Mouse (Mus musculus) liver, adult 10 weeks (tissue): ENCODE data around the gene Gpr160. TPM values are rescaled to one million over a fixed set of nuclear protein-coding genes. Genes with fewer than 3 reads are reported as not detected.

Source experiments
- polyA plus RNA-seq: library from polyadenylated mRNA; stranded (reverse); fragments of 350-450 nt; fragmentation: Illumina TruSeq; extraction: RNeasy Lipid Tissue Mini Kit (QIAGEN cat#74804); gene quantifications from one replicate; pipeline ENCODE4 v1.2.3, GENCODE M21; 2014; ENCODE audit warnings: low read depth, low replicate concordance

Gene Gpr160
- 1.1 TPM for polyA plus RNA-seq

GRCm38 (mm10) chr3:30855604-30856458 lies at the start of gene Gpr160:
TSS of gene Gpr160 (plus strand) at chr3:30855950.

Other genes starting within 250 kb of the Gpr160 start
- not detected for gene Lrriq4, start 211.4 kb upstream of the Gpr160 start, polyA plus RNA-seq
- gene Lrrc34, start 208.1 kb upstream of the Gpr160 start, polyA plus RNA-seq = not detected
- gene Lrrc31, start 156.1 kb upstream of the Gpr160 start, polyA plus RNA-seq = not detected
- gene Samd7, start 109.7 kb upstream of the Gpr160 start, polyA plus RNA-seq = not detected
- gene Sec62, start 63.1 kb upstream of the Gpr160 start, polyA plus RNA-seq = 166 TPM
- 11.8 TPM for gene Phc3, start 113.5 kb downstream of the Gpr160 start, polyA plus RNA-seq
- 15.1 TPM for gene Prkci, start 139.8 kb downstream of the Gpr160 start, polyA plus RNA-seq
- gene Skil, start 239.1 kb downstream of the Gpr160 start, polyA plus RNA-seq = 11.7 TPM